Mouse (Mus musculus) heart, embryonic 11.5 days (tissue): Measurements from ENCODE around the gene Cmah. TPM values are rescaled to one million over a fixed set of nuclear protein-coding genes. Genes with fewer than 3 reads are reported as not detected.

ENCODE experiments used
- ATAC-seq: fragments of 200-750 bp; cut with Nextera tagmentation; replicated peaks from 2 replicates; pipeline ENCODE4 v1.8.0; 2017; ENCODE audit warnings: moderate library complexity; ENCODE audit not compliant: insufficient number of reproducible peaks, low FRiP score, low TSS enrichment
- H3K27ac ChIP-seq: fragments of 300-500 bp; sonication (generic); 2 replicates; pipeline ENCODE4 v1.5.1; 2014; ENCODE audit warnings: mild to moderate bottlenecking, low read depth, low read length
- H3K27me3 ChIP-seq: fragments of 300-500 bp; sonication (generic); 2 replicates; pipeline ENCODE4 v1.6.1; 2014; ENCODE audit warnings: mild to moderate bottlenecking, low read length, mixed read lengths; ENCODE audit not compliant: control insufficient read depth, insufficient read depth
- H3K36me3 ChIP-seq: fragments of 300-500 bp; sonication (generic); 2 replicates; pipeline ENCODE4 v1.6.1; 2014; ENCODE audit warnings: mild to moderate bottlenecking, low read length, moderate library complexity, mixed read lengths; ENCODE audit not compliant: control insufficient read depth, insufficient read depth
- H3K4me1 ChIP-seq: fragments of 300-500 bp; sonication (generic); 2 replicates; pipeline ENCODE4 v1.6.1; 2014; ENCODE audit warnings: low read length; ENCODE audit not compliant: control insufficient read depth, insufficient read depth
- H3K4me2 ChIP-seq: fragments of 300-500 bp; sonication (generic); 2 replicates; pipeline ENCODE4 v1.6.1; 2014; ENCODE audit warnings: mild to moderate bottlenecking, moderate library complexity
- H3K4me3 ChIP-seq: fragments of 300-500 bp; sonication (generic); 2 replicates; pipeline ENCODE4 v1.5.1; 2014; ENCODE audit warnings: low read depth, low read length
- H3K9ac ChIP-seq: fragments of 300-500 bp; sonication (generic); 2 replicates; pipeline ENCODE4 v1.6.1; 2014; ENCODE audit warnings: mild to moderate bottlenecking, low read depth, low read length, moderate library complexity
- H3K9me3 ChIP-seq: fragments of 300-500 bp; sonication (generic); replicated peaks from 2 replicates; pipeline ENCODE4 v1.6.1; 2016; ENCODE audit warnings: low read length; ENCODE audit not compliant: control insufficient read depth
- WGBS: fragments of 180-500 bp; shearing (Covaris S2); extraction: QIAGEN DNeasy Blood & Tissue Kit; methylation state at CpG from one replicate; pipeline ENCODE4 v1.1.7; 2014; ENCODE audit not compliant: insufficient replicate concordance; 5-methylcytosine and 5-hydroxymethylcytosine counted together
- polyA plus RNA-seq: library from polyadenylated mRNA; unstranded; fragments of >200 nt; fragmentation: Nextera tagmentation; extraction: Ambion mirVana; gene quantifications from 2 replicates; pipeline ENCODE4 v1.2.1, GENCODE M21; 2014

Cmah gene
- polyA plus RNA-seq, 1 experiment from 2014 or later: 0.54 TPM

GRCm38 (mm10) chr13:24519976-24520647, 192.9 kb downstream of the Cmah start:
- ATAC-seq: no peak
- Histone ChIP-seq H3K9ac (no peak overlapping the region), H3K4me2 (0 out of 2 replicates have a peak overlapping the region, but pooled peaks have one; percentile 11), H3K4me3 (no peak overlapping the region), H3K27me3 (no peaks in the 10 kb centered on the region), H3K27ac (no peak overlapping the region), H3K9me3 (no peaks in the 10 kb centered on the region), H3K4me1 (peaks cover 10% of the 10 kb centered on the region), H3K36me3 (no peaks in the 10 kb centered on the region)
- 58% methylated on average over 14 of the region's 14 CpGs for WGBS

- Histone ChIP-seq H3K9ac (no peak overlapping the region), H3K4me3 (no peak overlapping the region), H3K27ac (no peak overlapping the region), H3K4me2 (no peak overlapping the region), H3K4me1 (peaks cover 14% of the 10 kb centered on the region), H3K36me3 (no peaks in the 10 kb centered on the region), H3K27me3 (no peaks in the 10 kb centered on the region), H3K9me3 (no peaks in the 10 kb centered on the region)
- WGBS: 86% methylated on average over 10 of the region's 10 CpGs
- ATAC-seq: no peak
These were observed 193.6 kb downstream of the Cmah start for GRCm38 (mm10) chr13:24520796-24521195.

GRCm38 (mm10) chr13:24521446-24522342, 194.5 kb downstream of the Cmah start:
- no peaks in the 10 kb centered on the region for H3K9me3 ChIP-seq
- H3K4me1 ChIP-seq: peaks cover 14% of the 10 kb centered on the region
- H3K4me2 ChIP-seq: no peak overlapping the region
- ATAC-seq: no peak
- no peaks in the 10 kb centered on the region for H3K27me3 ChIP-seq
- H3K36me3 ChIP-seq: no peaks in the 10 kb centered on the region
- H3K27ac ChIP-seq: no peak overlapping the region
- WGBS: 69% methylated on average over 18 of the region's 18 CpGs
- no peak overlapping the region for H3K4me3 ChIP-seq
- no peak overlapping the region for H3K9ac ChIP-seq

GRCm38 (mm10) chr13:24522343-24522837, 195.2 kb downstream of the Cmah start:
- Histone ChIP-seq H3K9ac (no peak overlapping the region), H3K36me3 (no peaks in the 10 kb centered on the region), H3K27ac (no peak overlapping the region), H3K4me2 (no peak overlapping the region), H3K9me3 (no peaks in the 10 kb centered on the region), H3K4me1 (peaks cover 14% of the 10 kb centered on the region), H3K4me3 (no peak overlapping the region), H3K27me3 (no peaks in the 10 kb centered on the region)
- WGBS: 68% methylated on average over 7 of the region's 7 CpGs
- ATAC-seq: no peak

- peaks cover 14% of the 10 kb centered on the region for H3K4me1 ChIP-seq
- H3K4me2 ChIP-seq: no peak overlapping the region
- WGBS: 69% methylated on average over 4 of the region's 4 CpGs
- no peaks in the 10 kb centered on the region for H3K36me3 ChIP-seq
- no peak overlapping the region for H3K27ac ChIP-seq
- no peak for ATAC-seq
- no peak overlapping the region for H3K4me3 ChIP-seq
- no peaks in the 10 kb centered on the region for H3K9me3 ChIP-seq
- H3K9ac ChIP-seq: no peak overlapping the region
- no peaks in the 10 kb centered on the region for H3K27me3 ChIP-seq
These were observed 196.5 kb downstream of the Cmah start for GRCm38 (mm10) chr13:24523587-24524221.

GRCm38 (mm10) chr13:24524468-24524867, 197.3 kb downstream of the Cmah start:
- no peak overlapping the region for H3K4me3 ChIP-seq
- peaks cover 14% of the 10 kb centered on the region for H3K4me1 ChIP-seq
- no peaks in the 10 kb centered on the region for H3K27me3 ChIP-seq
- 65% methylated on average over 1 of the region's 1 CpGs for WGBS
- no peak overlapping the region for H3K4me2 ChIP-seq
- no peak overlapping the region for H3K27ac ChIP-seq
- H3K9ac ChIP-seq: no peak overlapping the region
- H3K9me3 ChIP-seq: no peaks in the 10 kb centered on the region
- no peak for ATAC-seq
- H3K36me3 ChIP-seq: no peaks in the 10 kb centered on the region

GRCm38 (mm10) chr13:24525551-24525950, 198.3 kb downstream of the Cmah start:
- Histone ChIP-seq H3K36me3 (no peaks in the 10 kb centered on the region), H3K9me3 (no peaks in the 10 kb centered on the region), H3K27me3 (no peaks in the 10 kb centered on the region), H3K4me3 (no peak overlapping the region), H3K4me1 (peaks cover 10% of the 10 kb centered on the region; the same call in 1 of the 2 replicates), H3K4me2 (no peak overlapping the region), H3K27ac (no peak overlapping the region), H3K9ac (no peak overlapping the region)
- 51% methylated on average over 3 of the region's 3 CpGs for WGBS
- ATAC-seq: no peak

- Histone ChIP-seq H3K36me3 (no peaks in the 10 kb centered on the region), H3K27ac (no peak overlapping the region), H3K9me3 (no peaks in the 10 kb centered on the region), H3K27me3 (no peaks in the 10 kb centered on the region), H3K4me1 (peaks cover 6% of the 10 kb centered on the region; the same call in 1 of the 2 replicates), H3K4me2 (no peak overlapping the region), H3K4me3 (no peak overlapping the region), H3K9ac (no peak overlapping the region)
- WGBS: 45% methylated on average over 2 of the region's 2 CpGs
- no peak for ATAC-seq
These were observed 199.7 kb downstream of the Cmah start for GRCm38 (mm10) chr13:24526916-24527315.
